Mouse (Mus musculus) kidney, adult 18-20 months (tissue): Measurements from ENCODE around the gene St6galnac4.

ENCODE experiments used
- DNase-seq: peaks from one replicate; pipeline ENCODE4 v3.0.0; 2021

The St6galnac4 gene

GRCm38 (mm10) chr2:32604631-32605030, 17.7 kb downstream of the St6galnac4 start:
- no peak for DNase-seq

- peak; percentile 78 for DNase-seq
Measured at GRCm38 (mm10) chr2:32606161-32607142, 19.6 kb downstream of the St6galnac4 start.

GRCm38 (mm10) chr2:32607262-32607947, 20.5 kb downstream of the St6galnac4 start:
- no peak for DNase-seq

- peak; percentile 62 for DNase-seq
Measured at GRCm38 (mm10) chr2:32608141-32608777, 21.4 kb downstream of the St6galnac4 start.

GRCm38 (mm10) chr2:32608778-32609435, 22.0 kb downstream of the St6galnac4 start:
- no peak for DNase-seq

- DNase-seq, result peak; percentile 62
Measured at GRCm38 (mm10) chr2:32610610-32611229, 23.8 kb downstream of the St6galnac4 start.

- no peak for DNase-seq
Measured at GRCm38 (mm10) chr2:32612274-32612673, 25.4 kb downstream of the St6galnac4 start.

DNA sequence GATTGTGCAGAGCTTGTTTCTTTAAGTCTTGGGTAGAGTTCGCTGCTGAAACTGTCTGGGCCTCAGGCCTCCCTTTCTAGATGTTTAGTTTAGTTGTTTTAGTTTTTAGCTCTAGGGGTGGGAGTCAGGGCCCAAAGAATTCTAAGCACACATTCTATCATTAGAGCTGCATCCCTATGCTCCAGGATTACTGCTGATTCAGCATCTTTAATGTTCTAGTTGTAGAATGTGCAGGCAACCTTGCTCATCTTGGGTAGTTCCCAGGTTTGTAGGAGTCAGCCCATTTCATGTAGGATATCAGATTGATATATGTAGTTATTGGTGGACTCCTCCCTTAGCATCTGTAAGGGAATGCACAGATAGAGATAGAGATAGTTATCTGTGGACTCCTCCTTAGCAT, 30.2 kb downstream of the St6galnac4 start:
- DNase-seq, result no peak

GRCm38 (mm10) chr2:32617601-32618000, 30.7 kb downstream of the St6galnac4 start:
- DNase-seq, result no peak

DNA sequence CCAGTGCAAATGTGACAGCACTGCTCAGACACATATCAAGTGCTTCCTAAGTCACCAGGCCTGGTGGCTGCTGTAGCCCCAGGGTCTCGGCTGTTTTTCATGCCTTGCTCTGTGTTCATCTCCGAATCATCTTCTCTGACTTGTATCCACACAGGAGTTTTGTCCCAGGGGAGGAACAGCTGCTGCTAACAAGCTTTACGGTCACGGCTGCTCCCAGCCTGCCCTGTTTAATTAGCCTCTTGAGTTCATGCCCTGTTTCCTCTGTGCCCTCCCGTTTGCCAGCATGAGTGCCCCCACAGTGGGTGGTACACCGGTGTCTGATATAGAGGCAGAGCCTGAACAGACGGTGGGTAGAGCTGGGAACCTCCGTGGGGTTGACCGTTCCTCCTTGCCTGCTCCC, 31.2 kb downstream of the St6galnac4 start:
- no peak for DNase-seq

- peak; percentile 55 for DNase-seq
Measured at GRCm38 (mm10) chr2:32620682-32621516, 34.0 kb downstream of the St6galnac4 start.

- DNase-seq, result no peak
Measured at GRCm38 (mm10) chr2:32621517-32621859, 34.6 kb downstream of the St6galnac4 start, which contains the start of gene Ak1. TSS of gene Ak1 (plus strand) at chr2:32621758.

GRCm38 (mm10) chr2:32624111-32624748, 37.3 kb downstream of the St6galnac4 start:
- no peak for DNase-seq

- DNase-seq, result peak; percentile 74
Measured at GRCm38 (mm10) chr2:32625212-32625872, 38.4 kb downstream of the St6galnac4 start.

- DNase-seq, result peak; percentile 36
Measured at GRCm38 (mm10) chr2:32625873-32626694, 39.2 kb downstream of the St6galnac4 start.

- DNase-seq, result no peak
Measured at GRCm38 (mm10) chr2:32627266-32628043, 40.6 kb downstream of the St6galnac4 start.

GRCm38 (mm10) chr2:32628044-32628550, 41.2 kb downstream of the St6galnac4 start:
- DNase-seq, result peak; percentile 31

GRCm38 (mm10) chr2:32628729-32629128, 41.8 kb downstream of the St6galnac4 start:
- peak; percentile 59 for DNase-seq
